Mouse (Mus musculus) myocyte (in vitro differentiated cells): Measurements from ENCODE around the gene Ncapd3. TPM values are rescaled to one million over a fixed set of nuclear protein-coding genes. Genes with fewer than 3 reads are reported as not detected.

Experiments
- H3K27me3 ChIP-seq: one replicate; pipeline ENCODE4 v1.6.1; 2011; ENCODE audit not compliant: control insufficient read depth, insufficient read depth, insufficient read length
- H3K36me3 ChIP-seq: one replicate; pipeline ENCODE4 v1.6.1; 2011; ENCODE audit not compliant: control insufficient read depth, insufficient read depth
- H3K4me2 ChIP-seq: one replicate; pipeline ENCODE4 v1.6.1; 2011; ENCODE audit warnings: low read depth, control low read depth
- H3K4me3 ChIP-seq: one replicate; pipeline ENCODE4 v1.5.1; 2011; ENCODE audit warnings: mild to moderate bottlenecking, control low read depth, moderate library complexity
- H3K79me2 ChIP-seq: one replicate; pipeline ENCODE4 v1.6.1; 2011; ENCODE audit not compliant: control insufficient read depth, insufficient read depth
- H3ac ChIP-seq: one replicate; pipeline ENCODE4 v1.6.1; 2011; ENCODE audit not compliant: control insufficient read depth, insufficient read length
- CEBPB ChIP-seq: IDR thresholded peaks from 2 replicates; pipeline ENCODE4 v1.6.1; 2011; ENCODE audit warnings: mild to moderate bottlenecking, moderate library complexity; ENCODE audit not compliant: poor library complexity, insufficient read depth, severe bottlenecking
- E2F4 ChIP-seq: IDR thresholded peaks from one replicate; pipeline ENCODE4 v1.6.1; 2011; ENCODE audit warnings: mild to moderate bottlenecking, control low read depth, moderate library complexity; ENCODE audit not compliant: insufficient read depth
- MAX ChIP-seq: IDR thresholded peaks from one replicate; pipeline ENCODE4 v1.6.1; 2011; ENCODE audit warnings: low read depth, mild to moderate bottlenecking, control low read depth
- MYOD1 ChIP-seq, 3 experiments: IDR thresholded peaks; one replicate each; pipeline ENCODE4 v1.6.1; 2011; ENCODE audit warnings: control low read depth in 2 of 3, low read depth in 2 of 3, mild to moderate bottlenecking in 2 of 3, moderate library complexity in 1 of 3; ENCODE audit not compliant: insufficient read length in 2 of 3, control insufficient read depth in 1 of 3
- MYOG ChIP-seq, 3 experiments: IDR thresholded peaks; one replicate each; pipeline ENCODE4 v1.6.1; 2011; ENCODE audit warnings: control low read depth in 2 of 3, low read depth in 2 of 3, mild to moderate bottlenecking in 2 of 3; ENCODE audit not compliant: insufficient read length in 2 of 3, control insufficient read depth in 1 of 3, insufficient read depth in 1 of 3
- POLR2A ChIP-seq: IDR thresholded peaks from one replicate; pipeline ENCODE4 v1.6.1; 2011; ENCODE audit warnings: low read depth, mild to moderate bottlenecking, control low read depth, moderate library complexity; ENCODE audit not compliant: insufficient read length
- POLR2AphosphoS2 ChIP-seq: IDR thresholded peaks from one replicate; pipeline ENCODE4 v1.6.1; 2011; ENCODE audit warnings: low read depth, control low read depth; ENCODE audit not compliant: insufficient read length
- REST ChIP-seq: IDR thresholded peaks from one replicate; pipeline ENCODE4 v1.6.1; 2011; ENCODE audit warnings: mild to moderate bottlenecking, control low read depth, moderate library complexity; ENCODE audit not compliant: insufficient read depth, insufficient read length
- SRF ChIP-seq: IDR thresholded peaks from one replicate; pipeline ENCODE4 v1.6.1; 2011; ENCODE audit warnings: low read depth; ENCODE audit not compliant: control insufficient read depth, insufficient read length
- TCF12 ChIP-seq: IDR thresholded peaks from one replicate; pipeline ENCODE4 v1.6.1; 2011; ENCODE audit warnings: mild to moderate bottlenecking, control low read depth; ENCODE audit not compliant: poor library complexity, insufficient read depth, severe bottlenecking
- TCF3 ChIP-seq: IDR thresholded peaks from one replicate; pipeline ENCODE4 v1.6.1; 2011; ENCODE audit warnings: low read depth, control low read depth; ENCODE audit not compliant: insufficient read length
- USF1 ChIP-seq: IDR thresholded peaks from one replicate; pipeline ENCODE4 v1.6.1; 2011; ENCODE audit warnings: low read depth, mild to moderate bottlenecking, control low read depth, moderate library complexity
- polyA plus RNA-seq: library from polyadenylated mRNA; unstranded; fragments of >200 nt; fragmentation: generic; extraction: Trizol; gene quantifications from one replicate; pipeline ENCODE4 v1.2.1, GENCODE M21; 2012; ENCODE audit warnings: missing spikeins

Ncapd3 gene
- polyA plus RNA-seq, 1 experiment = 4.3 TPM

GRCm38 (mm10) chr9:27122076-27122475 lies 92.1 kb downstream of the Ncapd3 start:
- TF ChIP-seq MYOD1 (IDR thresholded peaks at IDR 0.05; ENCODE audit: control insufficient read depth in 1 of 3, insufficient read length in 2 of 3, low read depth in 2 of 3) (no peak), CEBPB (no peak), USF1 (no peak), SRF (no peak), MYOG (IDR thresholded peaks at IDR 0.05; ENCODE audit: control insufficient read depth in 1 of 3, insufficient read depth in 1 of 3, insufficient read length in 2 of 3, low read depth in 2 of 3) (no peak)
- H3K4me2 ChIP-seq = no peak overlapping the region

GRCm38 (mm10) chr9:27122963-27123362 lies 93.0 kb downstream of the Ncapd3 start:
- no peak for TF ChIP-seq MYOD1 (IDR thresholded peaks at IDR 0.05; ENCODE audit: control insufficient read depth in 1 of 3, insufficient read length in 2 of 3, low read depth in 2 of 3)
- TF ChIP-seq E2F4 = no peak
- TF ChIP-seq MYOG (IDR thresholded peaks at IDR 0.05; ENCODE audit: control insufficient read depth in 1 of 3, insufficient read depth in 1 of 3, insufficient read length in 2 of 3, low read depth in 2 of 3) = no peak
- TF ChIP-seq SRF = no peak
- TF ChIP-seq USF1 = no peak
- TF ChIP-seq TCF3 = no peak
- no peak for TF ChIP-seq POLR2AphosphoS2
- TF ChIP-seq REST = no peak
- no peak for TF ChIP-seq TCF12
- Histone ChIP-seq H3ac (no peak overlapping the region), H3K79me2 (no peaks in the 10 kb centered on the region), H3K36me3 (no peaks in the 10 kb centered on the region), H3K4me2 (no peak overlapping the region), H3K27me3 (no peaks in the 10 kb centered on the region), H3K4me3 (no peak overlapping the region)

More at GRCm38 (mm10) chr9:27122076-27122475, 92.1 kb downstream of the Ncapd3 start:
- no peaks in the 10 kb centered on the region for H3K79me2 ChIP-seq
- no peaks in the 10 kb centered on the region for H3K27me3 ChIP-seq
- no peaks in the 10 kb centered on the region for H3K36me3 ChIP-seq
- no peak overlapping the region for H3ac ChIP-seq
- H3K4me3 ChIP-seq = no peak overlapping the region

- no peak for TF ChIP-seq MAX
- no peak for TF ChIP-seq E2F4
- TF ChIP-seq TCF12 = no peak
- no peak for TF ChIP-seq POLR2AphosphoS2
- no peak for TF ChIP-seq TCF3
- TF ChIP-seq CEBPB = no peak
- no peak for TF ChIP-seq USF1
- TF ChIP-seq MYOD1 (IDR thresholded peaks at IDR 0.05; ENCODE audit: control insufficient read depth in 1 of 3, insufficient read length in 2 of 3, low read depth in 2 of 3) = no peak
- no peak for TF ChIP-seq SRF
- no peak for TF ChIP-seq MYOG (IDR thresholded peaks at IDR 0.05; ENCODE audit: control insufficient read depth in 1 of 3, insufficient read depth in 1 of 3, insufficient read length in 2 of 3, low read depth in 2 of 3)
- no peak for TF ChIP-seq POLR2A
- no peak for TF ChIP-seq REST
- H3K4me2 ChIP-seq = no peak overlapping the region
These were observed 94.0 kb downstream of the Ncapd3 start for GRCm38 (mm10) chr9:27123947-27124346.

DNA sequence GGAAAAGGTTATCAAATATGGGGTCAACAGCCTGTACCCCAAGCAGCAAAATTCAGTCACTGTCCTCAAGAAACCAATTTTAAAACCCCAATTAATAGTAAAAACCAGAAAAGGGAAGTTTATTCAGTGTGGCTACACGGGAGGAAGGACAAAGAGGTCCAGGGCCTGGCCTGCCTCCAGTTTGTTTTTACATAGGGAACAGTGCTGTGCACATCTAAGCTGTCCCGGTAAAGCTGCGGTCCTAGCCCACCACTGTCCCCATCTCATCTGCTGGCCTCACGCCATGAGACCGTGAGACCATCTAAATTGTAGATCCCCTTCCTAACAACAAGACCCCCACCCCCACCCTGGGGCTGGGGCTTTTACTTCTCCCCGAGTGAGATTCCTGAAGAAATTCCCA lies 95.5 kb downstream of the Ncapd3 start:
- no peak overlapping the region for H3K4me2 ChIP-seq

More at GRCm38 (mm10) chr9:27123947-27124346, 94.0 kb downstream of the Ncapd3 start:
- Histone ChIP-seq H3K27me3 (no peaks in the 10 kb centered on the region), H3K4me3 (no peak overlapping the region), H3ac (no peak overlapping the region), H3K79me2 (no peaks in the 10 kb centered on the region), H3K36me3 (no peaks in the 10 kb centered on the region)

GRCm38 (mm10) chr9:27126543-27126942 lies 96.6 kb downstream of the Ncapd3 start:
- Histone ChIP-seq H3K79me2 (no peaks in the 10 kb centered on the region), H3ac (no peak overlapping the region), H3K27me3 (no peaks in the 10 kb centered on the region), H3K36me3 (no peaks in the 10 kb centered on the region), H3K4me3 (no peak overlapping the region), H3K4me2 (no peak overlapping the region)
- no peak for TF ChIP-seq CEBPB
- no peak for TF ChIP-seq E2F4
- TF ChIP-seq MYOD1 (IDR thresholded peaks at IDR 0.05; ENCODE audit: control insufficient read depth in 1 of 3, insufficient read length in 2 of 3, low read depth in 2 of 3) = no peak
- TF ChIP-seq POLR2AphosphoS2 = no peak
- TF ChIP-seq MAX = no peak

More for the DNA sequence above, 95.5 kb downstream of the Ncapd3 start:
- Histone ChIP-seq H3K27me3 (no peaks in the 10 kb centered on the region), H3K4me3 (no peak overlapping the region), H3K36me3 (no peaks in the 10 kb centered on the region), H3ac (no peak overlapping the region), H3K79me2 (no peaks in the 10 kb centered on the region)
- no peak for TF ChIP-seq SRF
- TF ChIP-seq MAX = no peak
- no peak for TF ChIP-seq TCF3
- TF ChIP-seq CEBPB = no peak
- no peak for TF ChIP-seq REST
- TF ChIP-seq E2F4 = no peak
